Mouse (Mus musculus) liver, postnatal 0 days (tissue): ENCODE measurements around the gene Tmem95.

Source experiments
- CTCF ChIP-seq: sonication (generic); IDR thresholded peaks from 2 replicates; pipeline ENCODE4 v1.5.1; 2016; ENCODE audit warnings: antibody characterized with exemption, low read depth
- EP300 ChIP-seq: IDR thresholded peaks from 2 replicates; pipeline ENCODE4 v1.6.1; 2016; ENCODE audit warnings: antibody characterized with exemption, low read depth, mild to moderate bottlenecking

- no peak for TF ChIP-seq CTCF
- no peak for TF ChIP-seq EP300
Measured at GRCm38 (mm10) chr11:69884663-69885062, 6.8 kb upstream of the Tmem95 start.
